Mouse (Mus musculus) stomach, postnatal 0 days (tissue): ENCODE measurements around the gene Tpt1.

Source experiments
- CTCF ChIP-seq: IDR thresholded peaks from 2 replicates; pipeline ENCODE4 v1.5.1; 2016; ENCODE audit warnings: antibody characterized with exemption, low read depth, mild to moderate bottlenecking, moderate library complexity
- EP300 ChIP-seq: optimal IDR thresholded peaks from 2 replicates; pipeline ENCODE3; 2016; ENCODE audit warnings: antibody characterized with exemption

GRCm38 (mm10) chr14:75863549-75864409, 18.9 kb downstream of the Tpt1 start:
- no peak for TF ChIP-seq CTCF
- TF ChIP-seq EP300 = no peak
